Mouse (Mus musculus): ENCODE data around the gene Gm45785. TPM values are rescaled to one million over a fixed set of nuclear protein-coding genes. Genes with fewer than 3 reads are reported as not detected.

The Gm45785 gene
- polyA plus RNA-seq, 1 experiment: not detected

GRCm38 (mm10) chr7:140787406-140788052 lies 68.6 kb downstream of the Gm45785 start, which contains the start of gene Syce1:
Gene Syce1 (minus strand): TSS chr7:140787852.
- WGBS: 77% methylated on average over 33 of the region's 33 CpGs
- Histone ChIP-seq H3K36me3 (ENCODE audit: control insufficient read depth, insufficient read depth, low read length) (no peaks in the 10 kb centered on the region), H3K4me1 (ENCODE audit: control insufficient read depth, insufficient read depth, insufficient read length, low read length) (no peaks in the 10 kb centered on the region), H3K27me3 (ENCODE audit: control insufficient read depth, insufficient read depth, low read length) (no peaks in the 10 kb centered on the region), H3K27ac (ENCODE audit: insufficient read depth, low read depth, low read length) (no peak within 1 kb of the TSS), H3K4me3 (ENCODE audit: low read depth, low read length) (no peak within 1 kb of the TSS)
- no peak for TF ChIP-seq POLR2A (IDR thresholded peaks at IDR 0.05; ENCODE audit: low read depth, low read length)
- TF ChIP-seq CTCF (IDR thresholded peaks at IDR 0.05; ENCODE audit: extremely low read depth, insufficient read length, insufficient replicate concordance, low read depth, low read length): no peak

- Histone ChIP-seq H3K27ac (ENCODE audit: insufficient read depth, low read depth, low read length) (no peak overlapping the region), H3K27me3 (ENCODE audit: control insufficient read depth, insufficient read depth, low read length) (no peaks in the 10 kb centered on the region), H3K4me1 (ENCODE audit: control insufficient read depth, insufficient read depth, insufficient read length, low read length) (no peaks in the 10 kb centered on the region), H3K36me3 (ENCODE audit: control insufficient read depth, insufficient read depth, low read length) (no peaks in the 10 kb centered on the region), H3K4me3 (ENCODE audit: low read depth, low read length) (no peak overlapping the region)
- TF ChIP-seq POLR2A (IDR thresholded peaks at IDR 0.05; ENCODE audit: low read depth, low read length) (no peak), CTCF (IDR thresholded peaks at IDR 0.05; ENCODE audit: extremely low read depth, insufficient read length, insufficient replicate concordance, low read depth, low read length) (no peak)
- WGBS: 69% methylated on average over 4 of the region's 4 CpGs
These were observed 75.6 kb downstream of the Gm45785 start for GRCm38 (mm10) chr7:140780548-140780947.

Other genes with a start within 250 kb of the Gm45785 start
- not detected in 2 replicates for gene Olfr61, start 227.4 kb downstream of the Gm45785 start, polyA plus RNA-seq (2012; rRNA removed)
- gene Olfr53, start 209.9 kb downstream of the Gm45785 start, polyA plus RNA-seq (2012; rRNA removed): not detected in 2 replicates
- gene Olfr539, start 196.4 kb downstream of the Gm45785 start, polyA plus RNA-seq (2012; rRNA removed): not detected in 2 replicates
- gene Olfr45, start 174.4 kb downstream of the Gm45785 start, polyA plus RNA-seq (2012; rRNA removed): not detected in 2 replicates
- gene Olfr541, start 159.1 kb downstream of the Gm45785 start, polyA plus RNA-seq (2012; rRNA removed): not detected in 2 replicates
- gene Cyp2e1, start 92.6 kb downstream of the Gm45785 start, polyA plus RNA-seq (2012; rRNA removed): 0.09 and 0.13 TPM in 2 replicates
- gene Syce1, start 68.5 kb downstream of the Gm45785 start, polyA plus RNA-seq (2012; rRNA removed): not detected in 2 replicates
- not detected in 2 replicates for gene Zfp941, start 34.2 kb downstream of the Gm45785 start, polyA plus RNA-seq (2012; rRNA removed)
- 36.7 and 37.3 TPM in 2 replicates for gene Urah, start 21.3 kb downstream of the Gm45785 start, polyA plus RNA-seq (2012; rRNA removed)
- gene Scgb1c1, start 10.8 kb downstream of the Gm45785 start, polyA plus RNA-seq (2012; rRNA removed): not detected in 2 replicates
- not detected in 2 replicates for gene Odf3, start 8.5 kb downstream of the Gm45785 start, polyA plus RNA-seq (2012; rRNA removed)
- 47.5 and 95.5 TPM in 2 replicates for gene Ric8a, start 626 bp upstream of the Gm45785 start, polyA plus RNA-seq (2012; rRNA removed)
- 10.4 and 17.1 TPM in 2 replicates for gene Bet1l, start 1.2 kb upstream of the Gm45785 start, polyA plus RNA-seq (2012; rRNA removed)
- gene Psmd13, start 25.6 kb upstream of the Gm45785 start, polyA plus RNA-seq (2012; rRNA removed): 33.5 and 55.7 TPM in 2 replicates
- 13.6 and 20.4 TPM in 2 replicates for gene Sirt3, start 26.0 kb upstream of the Gm45785 start, polyA plus RNA-seq (2012; rRNA removed)
- gene Cox8b, start 44.1 kb upstream of the Gm45785 start, polyA plus RNA-seq (2012; rRNA removed): 1.1 and 1.2 TPM in 2 replicates
- gene Nlrp6, start 64.6 kb upstream of the Gm45785 start, polyA plus RNA-seq (2012; rRNA removed): 45.0 and 110 TPM in 2 replicates
- 10.8 and 15.1 TPM in 2 replicates for gene Pgghg, start 85.1 kb upstream of the Gm45785 start, polyA plus RNA-seq (2012; rRNA removed)
- 0.56 and 0.87 TPM in 2 replicates for gene Ifitm5, start 94.0 kb upstream of the Gm45785 start, polyA plus RNA-seq (2012; rRNA removed)
- 1.1 TPM in 1 of 2 replicates, not detected in the other for gene Gm45717, start 99.6 kb upstream of the Gm45785 start, polyA plus RNA-seq (2012; rRNA removed)
- gene Ifitm2, start 99.7 kb upstream of the Gm45785 start, polyA plus RNA-seq (2012; rRNA removed): 263 and 363 TPM in 2 replicates
- 107 and 120 TPM in 2 replicates for gene Ifitm1, start 110.9 kb upstream of the Gm45785 start, polyA plus RNA-seq (2012; rRNA removed)
- 101 and 147 TPM in 2 replicates for gene Ifitm3, start 154.4 kb upstream of the Gm45785 start, polyA plus RNA-seq (2012; rRNA removed)
- 2.5 and 3.1 TPM in 2 replicates for gene Ifitm6, start 161.6 kb upstream of the Gm45785 start, polyA plus RNA-seq (2012; rRNA removed)
- gene Gm17387, start 172.8 kb upstream of the Gm45785 start, polyA plus RNA-seq (2012; rRNA removed): not detected in 2 replicates
- gene B4galnt4, start 204.8 kb upstream of the Gm45785 start, polyA plus RNA-seq (2012; rRNA removed): 5.4 and 15.8 TPM in 2 replicates
- 87.5 and 236 TPM in 2 replicates for gene Pkp3, start 221.9 kb upstream of the Gm45785 start, polyA plus RNA-seq (2012; rRNA removed)
- 19.8 and 38.3 TPM in 2 replicates for gene Sigirr, start 244.2 kb upstream of the Gm45785 start, polyA plus RNA-seq (2012; rRNA removed)

Data from small intestine, adult 2 months (tissue).